Mouse (Mus musculus): ENCODE measurements around the gene Mynn.
"Not testable (repeated sequence)": the region's sequence is repeated elsewhere in the genome, so short reads cannot be mapped to it uniquely, and the experiment has no call there.

Mynn gene

GRCm38 (mm10) chr3:30602065-30602739 lies at the start of gene Mynn:
TSS of gene Mynn (plus strand) at chr3:30602065.
- DNase-seq (ENCODE audit: low read depth in 2 of 2, low spot score in 2 of 2): peak; percentile 95 to 98

DNA sequence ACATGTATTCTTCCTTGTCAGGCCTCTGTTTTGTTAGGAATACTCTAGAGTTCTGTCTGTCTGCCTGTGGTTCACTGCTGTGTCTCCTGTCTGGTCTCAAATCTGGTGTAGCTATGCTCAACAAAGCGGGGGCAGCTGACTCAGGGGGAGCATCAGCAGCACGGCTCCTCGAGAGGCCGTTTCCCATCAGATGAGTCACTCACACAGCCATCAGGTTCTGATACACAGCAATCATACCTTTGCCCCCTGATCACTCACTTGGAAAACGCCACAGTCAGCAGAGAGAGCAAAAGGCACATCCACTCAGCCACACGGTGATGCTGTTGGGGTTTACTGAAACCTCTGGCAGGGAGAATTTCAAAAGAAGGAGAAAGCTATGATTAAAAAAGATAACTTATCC lies 48.1 kb upstream of the Mynn start:
- DNase-seq (ENCODE audit: low read depth in 2 of 2, low spot score in 2 of 2): no peak

- DNase-seq (ENCODE audit: low read depth in 2 of 2, low spot score in 2 of 2): no peak
Observed at GRCm38 (mm10) chr3:30560677-30561314, 41.1 kb upstream of the Mynn start.

- DNase-seq (ENCODE audit: low read depth in 2 of 2, low spot score in 2 of 2): not testable (repeated sequence)
Observed at GRCm38 (mm10) chr3:30566333-30566732, 35.5 kb upstream of the Mynn start.

DNA sequence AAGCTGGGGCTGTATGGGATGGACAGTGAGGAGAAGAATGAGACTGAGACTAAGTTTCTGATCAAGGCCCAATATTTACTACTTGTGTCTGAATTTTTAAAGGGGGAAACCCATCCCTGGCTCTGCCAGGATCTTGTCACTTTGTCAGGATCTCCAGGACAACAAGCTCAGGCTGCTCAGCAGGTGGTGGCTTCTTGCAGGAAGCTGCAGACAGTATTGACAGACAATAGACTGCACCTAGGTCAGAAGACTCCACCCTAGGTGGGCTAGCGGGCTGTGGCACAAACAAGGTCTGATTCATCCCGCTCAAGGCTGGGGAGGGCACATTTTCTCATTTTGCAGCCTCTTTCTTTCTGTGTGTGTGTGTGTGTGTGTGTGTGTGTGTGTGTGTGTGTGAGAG lies 28.3 kb upstream of the Mynn start:
- no peak for DNase-seq (ENCODE audit: low read depth in 2 of 2, low spot score in 2 of 2)

DNA sequence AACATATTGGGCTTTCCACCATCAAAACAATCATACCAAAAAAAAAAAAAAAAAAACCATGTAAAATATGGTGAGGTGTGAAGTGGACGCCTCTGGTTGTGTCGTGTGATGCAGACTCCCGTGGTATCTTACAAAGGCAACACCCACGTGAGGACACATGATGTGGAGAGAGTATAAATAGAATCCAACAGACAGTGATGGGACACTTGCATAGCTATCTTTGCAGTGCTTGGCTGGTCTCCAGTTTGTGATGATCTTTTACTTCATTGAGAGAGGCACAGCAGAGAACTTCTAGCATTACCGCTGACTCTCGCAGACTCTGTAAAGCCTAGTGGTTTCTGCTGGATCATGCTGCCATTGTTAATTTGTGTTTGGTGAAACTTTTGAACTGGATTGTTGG lies 13.0 kb upstream of the Mynn start:
- no peak for DNase-seq (ENCODE audit: low read depth in 2 of 2, low spot score in 2 of 2)

DNA sequence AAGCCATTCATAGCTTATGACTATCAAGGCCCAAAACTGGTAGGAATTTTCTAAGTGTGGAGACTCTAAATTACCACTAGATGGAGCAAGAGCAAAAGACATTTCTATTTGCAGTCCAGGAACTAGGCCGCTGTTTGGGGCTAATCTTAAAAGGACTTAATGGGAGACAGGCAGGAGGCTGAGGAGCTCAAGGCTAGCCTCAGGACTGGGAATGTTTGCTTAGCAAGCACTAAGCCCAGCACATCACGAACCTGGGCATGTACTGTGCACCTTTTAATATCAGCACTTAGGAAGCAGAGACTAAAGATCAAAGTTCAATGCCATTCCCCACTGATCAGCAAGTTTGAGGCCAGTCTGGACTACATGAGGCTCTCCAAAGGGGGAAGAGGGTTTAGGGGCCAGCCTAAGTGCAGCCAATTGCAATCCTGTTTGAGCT lies 9.4 kb upstream of the Mynn start:
- peak in 1 of 2 experiments; percentile 35 for DNase-seq (ENCODE audit: low read depth in 2 of 2, low spot score in 2 of 2)

- no peak for DNase-seq (ENCODE audit: low read depth in 2 of 2, low spot score in 2 of 2)
Observed at GRCm38 (mm10) chr3:30593719-30594485, 8.0 kb upstream of the Mynn start.

- DNase-seq (ENCODE audit: low read depth in 2 of 2, low spot score in 2 of 2): no peak
Observed at GRCm38 (mm10) chr3:30595111-30595832, 6.6 kb upstream of the Mynn start.

- DNase-seq (ENCODE audit: low read depth in 2 of 2, low spot score in 2 of 2): no peak
Observed at GRCm38 (mm10) chr3:30597271-30597670, 4.6 kb upstream of the Mynn start.

DNA sequence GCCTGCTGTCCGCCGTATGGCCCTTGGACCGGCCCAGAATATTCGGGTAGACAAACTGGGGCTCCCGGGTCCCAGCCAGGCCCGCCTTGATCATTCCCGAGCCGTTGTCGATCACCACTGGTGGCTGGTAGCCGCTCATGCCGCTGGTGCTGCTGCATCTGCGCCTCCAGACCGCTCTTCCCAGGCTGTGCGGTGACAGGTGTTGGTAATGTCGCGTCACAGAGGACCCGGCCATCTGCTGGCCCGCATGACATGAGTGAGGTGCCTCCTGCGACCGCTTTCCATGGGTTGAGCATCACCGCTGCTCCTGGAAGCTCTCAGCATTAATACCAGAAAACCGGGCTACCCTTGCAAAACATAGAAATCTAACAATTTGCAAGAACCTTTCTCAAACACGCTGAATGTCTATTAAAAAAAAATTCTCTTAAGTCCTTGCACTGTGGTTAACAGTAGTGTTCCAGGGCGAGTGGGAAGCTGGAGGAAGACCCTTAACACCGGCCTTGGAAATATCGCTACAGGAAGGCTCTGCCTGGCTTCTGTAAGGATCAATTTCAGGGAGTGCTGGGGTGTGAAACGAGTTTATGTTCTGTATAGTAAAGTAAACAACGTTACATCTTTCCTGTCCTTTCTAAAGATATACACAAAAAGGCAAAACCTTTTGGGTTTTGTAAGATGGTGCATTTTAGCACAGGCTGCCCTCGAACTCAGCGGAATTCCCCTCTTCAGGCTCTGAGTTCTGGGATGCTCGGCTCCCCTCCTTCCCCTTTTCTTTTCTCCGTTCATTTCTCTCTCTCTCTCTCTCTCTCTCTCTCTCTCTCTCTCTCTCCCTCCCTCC lies 1.9 kb upstream of the Mynn start, which contains the start of gene Actrt3:
Gene Actrt3, minus strand, starts transcription at position 229 of the 835 bp plus-strand sequence.
- DNase-seq (ENCODE audit: low read depth in 2 of 2, low spot score in 2 of 2): peak; percentile 43 to 50

DNA sequence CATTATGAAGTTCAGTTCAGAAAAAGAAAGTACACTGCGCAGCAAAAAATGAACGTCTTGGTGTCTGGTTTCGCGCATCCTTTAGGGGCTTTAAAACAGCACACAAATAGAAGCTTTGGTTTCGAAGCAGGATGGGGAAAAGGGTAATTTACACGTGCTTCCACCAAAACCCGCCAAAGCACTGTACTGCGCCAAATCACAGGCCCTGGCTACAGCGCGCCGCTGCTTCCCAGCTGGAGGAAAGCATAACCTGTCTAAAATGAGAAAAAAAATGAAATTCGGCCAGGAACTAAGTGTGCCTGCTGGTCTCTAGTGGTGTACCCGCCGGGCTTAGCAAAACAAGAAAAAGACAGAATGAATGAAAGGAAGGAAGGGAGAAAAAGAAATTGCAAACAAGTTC lies 1.1 kb upstream of the Mynn start:
- peak; percentile 47 to 51 for DNase-seq (ENCODE audit: low read depth in 2 of 2, low spot score in 2 of 2)

DNA sequence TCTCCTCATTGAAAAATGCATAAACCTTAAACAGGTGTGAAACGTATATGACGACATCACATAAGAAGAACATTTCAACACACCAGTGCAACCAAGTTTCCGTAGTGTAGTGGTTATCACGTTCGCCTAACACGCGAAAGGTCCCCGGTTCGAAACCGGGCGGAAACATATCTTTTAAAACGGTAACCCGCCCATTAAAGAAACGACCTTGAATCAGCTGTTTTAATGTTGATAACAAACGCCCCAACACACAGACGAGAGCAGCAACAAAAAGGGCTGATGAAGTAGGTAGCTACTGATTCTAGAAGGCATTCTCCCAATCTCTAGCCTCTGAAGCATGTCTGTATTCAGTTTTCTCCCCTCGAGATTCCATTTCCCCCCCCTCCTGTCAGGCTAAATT lies 690 bp upstream of the Mynn start:
- DNase-seq (ENCODE audit: low read depth in 2 of 2, low spot score in 2 of 2): peak; percentile 89 to 90

GRCm38 (mm10) chr3:30601610-30602064 lies 228 bp upstream of the Mynn start:
- DNase-seq (ENCODE audit: low read depth in 2 of 2, low spot score in 2 of 2): no peak

DNA sequence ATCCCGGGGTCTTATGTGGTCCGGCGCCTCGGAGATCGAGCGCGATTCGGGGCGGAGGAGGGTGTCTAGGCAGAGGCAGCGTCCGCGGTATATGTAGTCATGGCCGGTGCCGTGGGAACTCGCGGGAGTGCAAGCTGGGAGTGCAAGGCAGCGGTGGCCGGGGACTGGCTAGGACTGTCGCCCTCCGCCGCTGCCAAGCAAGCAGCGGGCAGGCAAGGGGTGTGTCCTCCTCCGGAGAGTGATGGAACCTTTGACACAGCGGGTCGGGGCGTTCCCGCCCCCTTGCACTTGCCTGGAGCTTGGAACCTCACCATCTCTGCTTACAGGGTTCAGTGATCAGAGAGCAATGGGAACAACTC lies 854 bp downstream of the Mynn start:
- DNase-seq (ENCODE audit: low read depth in 2 of 2, low spot score in 2 of 2): no peak

GRCm38 (mm10) chr3:30603256-30603655 lies 1.4 kb downstream of the Mynn start:
- no peak for DNase-seq (ENCODE audit: low read depth in 2 of 2, low spot score in 2 of 2)

DNA sequence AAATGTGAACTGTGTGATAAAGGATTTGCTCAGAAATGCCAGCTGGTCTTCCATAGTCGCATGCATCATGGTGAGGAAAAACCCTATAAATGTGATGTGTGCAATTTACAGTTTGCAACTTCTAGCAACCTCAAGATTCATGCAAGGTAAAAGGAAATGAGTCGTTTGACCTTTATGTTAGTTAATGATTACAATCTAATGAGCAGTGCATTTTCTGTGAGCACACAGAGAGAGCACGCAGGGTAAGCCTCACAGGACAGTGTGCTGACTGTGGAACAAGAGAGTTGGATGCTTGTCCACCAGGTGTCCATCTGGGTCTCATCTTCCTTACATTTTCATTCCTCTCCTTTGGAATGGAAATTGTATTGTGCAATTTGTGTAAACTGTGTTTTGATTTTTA lies 7.1 kb downstream of the Mynn start:
- no peak for DNase-seq (ENCODE audit: low read depth in 2 of 2, low spot score in 2 of 2)

DNA sequence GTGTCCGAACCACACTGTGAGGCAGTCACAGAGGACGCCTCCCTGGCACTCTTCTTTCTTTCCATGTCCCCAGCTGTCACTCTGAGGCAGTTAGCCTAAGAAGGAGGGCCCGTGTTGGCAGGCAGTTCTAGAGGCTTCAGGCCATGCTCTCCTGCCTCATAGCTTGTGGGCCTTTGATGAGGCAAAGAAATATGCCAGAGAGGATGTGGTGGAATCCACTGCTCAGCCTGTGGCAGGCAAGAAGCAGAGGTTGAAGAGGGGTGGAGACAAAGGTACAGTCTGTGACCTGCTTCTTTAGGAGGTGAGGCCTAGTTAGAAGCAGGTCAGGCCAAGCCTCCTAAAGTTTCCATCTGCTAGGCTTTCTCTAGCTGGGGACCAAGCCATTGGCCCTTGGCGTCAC lies 9.1 kb downstream of the Mynn start:
- peak; percentile 51 to 52 for DNase-seq (ENCODE audit: low read depth in 2 of 2, low spot score in 2 of 2)

DNA sequence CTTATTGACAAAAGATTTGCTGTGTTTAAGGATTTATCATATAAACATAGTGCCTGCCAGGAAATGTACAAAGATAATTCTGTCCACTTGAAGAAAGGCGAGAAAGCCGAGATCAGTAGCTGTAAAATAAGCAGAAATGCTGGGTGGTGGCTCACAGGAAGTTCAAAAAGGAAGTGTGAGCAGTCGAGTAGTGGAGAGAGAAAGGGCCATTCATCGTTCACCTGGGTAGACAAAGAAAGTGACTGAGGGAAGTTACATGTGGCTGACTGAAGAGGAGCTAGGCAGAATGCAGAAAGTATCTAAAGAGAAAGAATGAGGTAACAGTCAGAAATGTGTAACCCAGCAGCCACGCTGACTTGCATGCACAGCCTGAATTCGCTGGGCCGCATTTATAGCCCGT lies 18.3 kb downstream of the Mynn start:
- DNase-seq (ENCODE audit: low read depth in 2 of 2, low spot score in 2 of 2): no peak

- no peak for DNase-seq (ENCODE audit: low read depth in 2 of 2, low spot score in 2 of 2)
Observed at GRCm38 (mm10) chr3:30633681-30634080, 31.8 kb downstream of the Mynn start.

Data from CD8-positive naive resting alpha-beta T cell, adult 2 months (primary cell).